Mouse (Mus musculus): ENCODE results near the gene Bbs12. TPM values are rescaled to one million over a fixed set of nuclear protein-coding genes. Genes with fewer than 3 reads are reported as not detected.
A peak's percentile ranks its signal among the peaks of the same experiment; 100 is the strongest.

Bbs12 gene
- polyA plus RNA-seq, 1 experiment from 2014 or later = 4.9 TPM

- no peak overlapping the region for H3K4me3 ChIP-seq (ENCODE audit: control insufficient read depth in 1 of 2, insufficient read depth in 1 of 2, low read depth in 1 of 2, low read length in 2 of 2)
- WGBS = 56% methylated on average over 2 of the region's 2 CpGs
- H3K9ac ChIP-seq (ENCODE audit: low read length) = no peak overlapping the region
- no peak for ATAC-seq (ENCODE audit: insufficient number of reproducible peaks, insufficient read depth, low FRiP score, low read depth)
- H3K9me3 ChIP-seq (ENCODE audit: control insufficient read depth, low read length) = no peaks in the 10 kb centered on the region
- no peak overlapping the region for H3K27ac ChIP-seq (replicated peaks in 1 of 2; ENCODE audit: control insufficient read depth in 1 of 2, insufficient read depth in 1 of 2, low read depth in 2 of 2, low read length in 2 of 2)
- H3K4me1 ChIP-seq (ENCODE audit: control insufficient read depth in 2 of 2, insufficient read depth in 2 of 2, low read length in 2 of 2) = no peaks in the 10 kb centered on the region; a peak in 3 of 4 replicates
- no peaks in the 10 kb centered on the region for H3K36me3 ChIP-seq (ENCODE audit: control insufficient read depth, insufficient read depth, low read length)
- H3K27me3 ChIP-seq (ENCODE audit: control insufficient read depth, insufficient read depth, low read length) = no peaks in the 10 kb centered on the region
- no peak overlapping the region for H3K4me2 ChIP-seq (ENCODE audit: low read length)
Measured at GRCm38 (mm10) chr3:37328489-37328888, 16.1 kb downstream of the Bbs12 start.

GRCm38 (mm10) chr3:37329963-37330362 lies 17.6 kb downstream of the Bbs12 start:
- Histone ChIP-seq H3K36me3 (ENCODE audit: control insufficient read depth, insufficient read depth, low read length) (no peaks in the 10 kb centered on the region), H3K4me2 (ENCODE audit: low read length) (no peak overlapping the region), H3K27ac (replicated peaks in 1 of 2; ENCODE audit: control insufficient read depth in 1 of 2, insufficient read depth in 1 of 2, low read depth in 2 of 2, low read length in 2 of 2) (no peak overlapping the region), H3K4me1 (ENCODE audit: control insufficient read depth in 2 of 2, insufficient read depth in 2 of 2, low read length in 2 of 2) (no peaks in the 10 kb centered on the region; a peak in 2 of 4 replicates), H3K9me3 (ENCODE audit: control insufficient read depth, low read length) (no peaks in the 10 kb centered on the region), H3K9ac (ENCODE audit: low read length) (no peak overlapping the region), H3K27me3 (ENCODE audit: control insufficient read depth, insufficient read depth, low read length) (no peaks in the 10 kb centered on the region), H3K4me3 (ENCODE audit: control insufficient read depth in 1 of 2, insufficient read depth in 1 of 2, low read depth in 1 of 2, low read length in 2 of 2) (no peak overlapping the region)
- no peak for ATAC-seq (ENCODE audit: insufficient number of reproducible peaks, insufficient read depth, low FRiP score, low read depth)
- WGBS = 84% methylated on average over 1 of the region's 1 CpGs

DNA sequence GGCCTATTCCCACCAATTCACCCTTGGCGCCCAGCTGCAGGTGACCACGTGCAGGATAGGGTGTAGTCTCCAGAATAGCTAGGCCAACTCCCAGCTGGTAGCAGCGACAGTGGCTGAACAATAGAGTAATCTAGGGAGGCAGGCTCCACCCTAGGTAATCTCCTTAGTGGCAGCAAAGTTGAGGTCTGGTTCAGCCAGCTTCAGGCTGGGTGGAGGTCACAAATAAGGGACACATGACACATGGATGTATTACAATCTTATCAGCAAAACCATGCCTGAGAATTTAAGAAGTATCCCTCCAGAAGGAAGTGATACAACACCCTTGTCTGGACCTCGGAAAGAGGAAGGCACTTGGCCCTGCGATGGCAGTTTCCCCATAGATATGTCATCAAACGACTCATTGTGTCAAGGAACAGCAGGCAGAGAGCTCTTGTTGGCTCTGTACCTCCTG lies 19.7 kb downstream of the Bbs12 start:
- H3K36me3 ChIP-seq (ENCODE audit: control insufficient read depth, insufficient read depth, low read length) = no peaks in the 10 kb centered on the region
- no peak overlapping the region for H3K9ac ChIP-seq (ENCODE audit: low read length)
- no peak overlapping the region for H3K4me3 ChIP-seq (ENCODE audit: control insufficient read depth in 1 of 2, insufficient read depth in 1 of 2, low read depth in 1 of 2, low read length in 2 of 2)
- no peak overlapping the region for H3K4me2 ChIP-seq (ENCODE audit: low read length)
- 57% methylated on average over 6 of the region's 6 CpGs for WGBS
- ATAC-seq (ENCODE audit: insufficient number of reproducible peaks, insufficient read depth, low FRiP score, low read depth) = no peak
- no peaks in the 10 kb centered on the region; a peak in 1 of 4 replicates for H3K4me1 ChIP-seq (ENCODE audit: control insufficient read depth in 2 of 2, insufficient read depth in 2 of 2, low read length in 2 of 2)
- no peaks in the 10 kb centered on the region for H3K9me3 ChIP-seq (ENCODE audit: control insufficient read depth, low read length)
- no peak overlapping the region for H3K27ac ChIP-seq (replicated peaks in 1 of 2; ENCODE audit: control insufficient read depth in 1 of 2, insufficient read depth in 1 of 2, low read depth in 2 of 2, low read length in 2 of 2)
- H3K27me3 ChIP-seq (ENCODE audit: control insufficient read depth, insufficient read depth, low read length) = no peaks in the 10 kb centered on the region

GRCm38 (mm10) chr3:37334053-37334452 lies 21.7 kb downstream of the Bbs12 start:
- WGBS = 88% methylated on average over 4 of the region's 4 CpGs
- no peaks in the 10 kb centered on the region for H3K36me3 ChIP-seq (ENCODE audit: control insufficient read depth, insufficient read depth, low read length)
- no peaks in the 10 kb centered on the region; a peak in 1 of 4 replicates for H3K4me1 ChIP-seq (ENCODE audit: control insufficient read depth in 2 of 2, insufficient read depth in 2 of 2, low read length in 2 of 2)
- H3K27ac ChIP-seq (replicated peaks in 1 of 2; ENCODE audit: control insufficient read depth in 1 of 2, insufficient read depth in 1 of 2, low read depth in 2 of 2, low read length in 2 of 2) = no peak overlapping the region
- no peaks in the 10 kb centered on the region for H3K27me3 ChIP-seq (ENCODE audit: control insufficient read depth, insufficient read depth, low read length)
- H3K4me3 ChIP-seq (ENCODE audit: control insufficient read depth in 1 of 2, insufficient read depth in 1 of 2, low read depth in 1 of 2, low read length in 2 of 2) = no peak overlapping the region
- no peak overlapping the region for H3K4me2 ChIP-seq (ENCODE audit: low read length)
- H3K9me3 ChIP-seq (ENCODE audit: control insufficient read depth, low read length) = no peaks in the 10 kb centered on the region
- no peak for ATAC-seq (ENCODE audit: insufficient number of reproducible peaks, insufficient read depth, low FRiP score, low read depth)
- H3K9ac ChIP-seq (ENCODE audit: low read length) = no peak overlapping the region

GRCm38 (mm10) chr3:37341110-37341509 lies 28.8 kb downstream of the Bbs12 start:
- 54% methylated on average over 5 of the region's 5 CpGs for WGBS
- no peak for ATAC-seq (ENCODE audit: insufficient number of reproducible peaks, insufficient read depth, low FRiP score, low read depth)

DNA sequence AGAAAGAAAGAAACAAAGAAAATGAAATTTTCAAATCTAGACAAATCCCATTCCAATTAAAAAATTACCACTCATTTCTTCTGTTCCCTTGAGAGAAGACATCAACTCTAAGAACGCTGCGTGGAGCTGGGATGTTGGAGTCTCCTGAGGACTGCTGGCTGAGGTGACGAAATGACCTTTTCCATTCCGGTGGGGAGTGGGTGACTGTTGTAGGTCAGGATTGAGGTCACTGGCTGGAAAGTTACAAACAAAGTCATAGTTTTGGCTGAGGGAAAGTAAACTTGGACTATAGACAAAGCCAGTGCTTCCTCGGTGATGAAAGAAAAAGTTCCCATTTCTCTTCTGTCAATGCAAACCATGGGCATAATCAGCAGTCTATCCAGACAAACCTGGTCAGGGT lies 30.5 kb downstream of the Bbs12 start:
- no peak for ATAC-seq (ENCODE audit: insufficient number of reproducible peaks, insufficient read depth, low FRiP score, low read depth)
- H3K9me3 ChIP-seq (ENCODE audit: control insufficient read depth, low read length) = no peaks in the 10 kb centered on the region
- no peak overlapping the region for H3K9ac ChIP-seq (ENCODE audit: low read length)
- WGBS = 42% methylated on average over 5 of the region's 5 CpGs
- H3K36me3 ChIP-seq (ENCODE audit: control insufficient read depth, insufficient read depth, low read length) = no peaks in the 10 kb centered on the region
- H3K27ac ChIP-seq (replicated peaks in 1 of 2; ENCODE audit: control insufficient read depth in 1 of 2, insufficient read depth in 1 of 2, low read depth in 2 of 2, low read length in 2 of 2) = no peak overlapping the region
- peaks cover 1 to 5% of the 10 kb centered on the region in 2 experiments; a peak in 3 of 4 replicates for H3K4me1 ChIP-seq (ENCODE audit: control insufficient read depth in 2 of 2, insufficient read depth in 2 of 2, low read length in 2 of 2)
- no peak overlapping the region for H3K4me3 ChIP-seq (ENCODE audit: control insufficient read depth in 1 of 2, insufficient read depth in 1 of 2, low read depth in 1 of 2, low read length in 2 of 2)
- no peak overlapping the region for H3K4me2 ChIP-seq (ENCODE audit: low read length)
- peaks cover 9% of the 10 kb centered on the region for H3K27me3 ChIP-seq (ENCODE audit: control insufficient read depth, insufficient read depth, low read length)

More at GRCm38 (mm10) chr3:37341110-37341509, 28.8 kb downstream of the Bbs12 start:
- Histone ChIP-seq H3K9me3 (ENCODE audit: control insufficient read depth, low read length) (no peaks in the 10 kb centered on the region), H3K9ac (ENCODE audit: low read length) (no peak overlapping the region), H3K27me3 (ENCODE audit: control insufficient read depth, insufficient read depth, low read length) (no peaks in the 10 kb centered on the region), H3K4me2 (ENCODE audit: low read length) (no peak overlapping the region), H3K27ac (replicated peaks in 1 of 2; ENCODE audit: control insufficient read depth in 1 of 2, insufficient read depth in 1 of 2, low read depth in 2 of 2, low read length in 2 of 2) (no peak overlapping the region), H3K36me3 (ENCODE audit: control insufficient read depth, insufficient read depth, low read length) (no peaks in the 10 kb centered on the region), H3K4me1 (ENCODE audit: control insufficient read depth in 2 of 2, insufficient read depth in 2 of 2, low read length in 2 of 2) (peaks cover 0 to 3% of the 10 kb centered on the region in 2 experiments; a peak in 2 of 4 replicates), H3K4me3 (ENCODE audit: control insufficient read depth in 1 of 2, insufficient read depth in 1 of 2, low read depth in 1 of 2, low read length in 2 of 2) (no peak overlapping the region)

DNA sequence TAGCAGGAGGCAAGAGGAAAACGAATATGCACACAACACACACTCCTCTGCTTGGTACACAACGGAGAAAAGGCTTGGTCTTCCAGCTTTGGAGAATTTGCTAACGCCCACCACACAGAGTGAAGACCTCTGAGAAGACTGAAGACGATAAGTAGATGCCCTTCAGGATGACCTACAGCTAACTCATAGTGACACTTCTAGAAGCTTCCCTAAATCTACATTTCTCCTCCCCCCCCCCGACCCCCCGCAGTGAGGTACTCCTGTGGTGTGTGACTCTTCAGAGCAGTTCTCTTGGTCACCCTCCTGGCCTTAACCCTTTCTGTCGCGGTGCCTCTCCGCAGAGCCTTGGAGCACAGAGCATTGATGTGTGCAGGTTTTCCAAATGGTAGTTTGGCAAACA lies 35.3 kb downstream of the Bbs12 start:
- Histone ChIP-seq H3K27ac (replicated peaks in 1 of 2; ENCODE audit: control insufficient read depth in 1 of 2, insufficient read depth in 1 of 2, low read depth in 2 of 2, low read length in 2 of 2) (no peak overlapping the region), H3K4me2 (ENCODE audit: low read length) (peak overlapping the region; percentile 99), H3K4me1 (ENCODE audit: control insufficient read depth in 2 of 2, insufficient read depth in 2 of 2, low read length in 2 of 2) (peaks cover 8 to 11% of the 10 kb centered on the region in 2 experiments; a peak in 3 of 4 replicates), H3K27me3 (ENCODE audit: control insufficient read depth, insufficient read depth, low read length) (peaks cover 22% of the 10 kb centered on the region), H3K9me3 (ENCODE audit: control insufficient read depth, low read length) (no peaks in the 10 kb centered on the region), H3K9ac (ENCODE audit: low read length) (no peak overlapping the region), H3K36me3 (ENCODE audit: control insufficient read depth, insufficient read depth, low read length) (no peaks in the 10 kb centered on the region), H3K4me3 (ENCODE audit: control insufficient read depth in 1 of 2, insufficient read depth in 1 of 2, low read depth in 1 of 2, low read length in 2 of 2) (peak overlapping the region; percentile 49 to 79; a peak in 3 of 4 replicates)
- no peak for ATAC-seq (ENCODE audit: insufficient number of reproducible peaks, insufficient read depth, low FRiP score, low read depth)
- 33% methylated on average over 9 of the region's 9 CpGs for WGBS

Measured in heart, embryonic 14.5 days (tissue).